Mouse (Mus musculus) heart, postnatal 0 days (tissue): ENCODE measurements at regions not wholly inside any gene's neighbourhood (a gene's known extent, or its start where the extent isn't known, plus 50 kb on each side); places are given as distances from the start of the nearest gene placed in this dataset.

Experiments
- ATAC-seq: fragments of 200-750 bp; cut with Nextera tagmentation; 2 replicates; pipeline ENCODE4 v1.8.0; 2017; ENCODE audit warnings: low read depth, moderate number of reproducible peaks, moderate library complexity; ENCODE audit not compliant: insufficient read depth
- DNase-seq: peaks from one replicate; pipeline ENCODE4 v3.0.0-alpha.2; 2016; ENCODE audit warnings: low spot score
- H3K27ac ChIP-seq: fragments of 300-500 bp; sonication (generic); 2 replicates; pipeline ENCODE4 v1.5.1; 2014; ENCODE audit warnings: low read depth, mild to moderate bottlenecking
- H3K27me3 ChIP-seq: fragments of 300-500 bp; sonication (generic); 2 replicates; pipeline ENCODE4 v1.6.1; 2014; ENCODE audit warnings: low read length, mixed read lengths; ENCODE audit not compliant: control insufficient read depth, insufficient read depth
- H3K36me3 ChIP-seq: fragments of 300-500 bp; sonication (generic); replicated peaks from 2 replicates; pipeline ENCODE4 v1.6.1; 2014; ENCODE audit warnings: low read length, mixed read lengths; ENCODE audit not compliant: control insufficient read depth, insufficient read depth
- H3K4me1 ChIP-seq: fragments of 300-500 bp; sonication (generic); 2 replicates; pipeline ENCODE4 v1.6.1; 2014; ENCODE audit warnings: antibody characterized with exemption; ENCODE audit not compliant: control insufficient read depth, insufficient read depth
- H3K4me2 ChIP-seq: fragments of 300-500 bp; sonication (generic); 2 replicates; pipeline ENCODE4 v1.6.1; 2014; ENCODE audit warnings: low read depth, mild to moderate bottlenecking, low read length, moderate library complexity
- H3K4me3 ChIP-seq: fragments of 300-500 bp; sonication (generic); 2 replicates; pipeline ENCODE4 v1.5.1; 2014; ENCODE audit warnings: low read depth, low read length
- H3K9ac ChIP-seq: fragments of 300-500 bp; sonication (generic); replicated peaks from 2 replicates; pipeline ENCODE4 v1.6.1; 2014; ENCODE audit warnings: low read depth, low read length, mixed read lengths
- H3K9me3 ChIP-seq: fragments of 300-500 bp; sonication (generic); replicated peaks from 2 replicates; pipeline ENCODE4 v1.6.1; 2016; ENCODE audit warnings: low read length; ENCODE audit not compliant: control insufficient read depth
- CTCF ChIP-seq: IDR thresholded peaks from 2 replicates; pipeline ENCODE4 v1.5.1; 2016; ENCODE audit warnings: antibody characterized with exemption, control low read depth, low read depth
- EP300 ChIP-seq: IDR thresholded peaks from 2 replicates; pipeline ENCODE4 v1.6.1; 2016; ENCODE audit warnings: antibody characterized with exemption, low read depth
- WGBS: fragments of 180-500 bp; shearing (Covaris S2); extraction: QIAGEN DNeasy Blood & Tissue Kit; methylation state at CpG from one replicate; pipeline ENCODE4 v1.1.7; 2014; 5-methylcytosine and 5-hydroxymethylcytosine counted together

DNA sequence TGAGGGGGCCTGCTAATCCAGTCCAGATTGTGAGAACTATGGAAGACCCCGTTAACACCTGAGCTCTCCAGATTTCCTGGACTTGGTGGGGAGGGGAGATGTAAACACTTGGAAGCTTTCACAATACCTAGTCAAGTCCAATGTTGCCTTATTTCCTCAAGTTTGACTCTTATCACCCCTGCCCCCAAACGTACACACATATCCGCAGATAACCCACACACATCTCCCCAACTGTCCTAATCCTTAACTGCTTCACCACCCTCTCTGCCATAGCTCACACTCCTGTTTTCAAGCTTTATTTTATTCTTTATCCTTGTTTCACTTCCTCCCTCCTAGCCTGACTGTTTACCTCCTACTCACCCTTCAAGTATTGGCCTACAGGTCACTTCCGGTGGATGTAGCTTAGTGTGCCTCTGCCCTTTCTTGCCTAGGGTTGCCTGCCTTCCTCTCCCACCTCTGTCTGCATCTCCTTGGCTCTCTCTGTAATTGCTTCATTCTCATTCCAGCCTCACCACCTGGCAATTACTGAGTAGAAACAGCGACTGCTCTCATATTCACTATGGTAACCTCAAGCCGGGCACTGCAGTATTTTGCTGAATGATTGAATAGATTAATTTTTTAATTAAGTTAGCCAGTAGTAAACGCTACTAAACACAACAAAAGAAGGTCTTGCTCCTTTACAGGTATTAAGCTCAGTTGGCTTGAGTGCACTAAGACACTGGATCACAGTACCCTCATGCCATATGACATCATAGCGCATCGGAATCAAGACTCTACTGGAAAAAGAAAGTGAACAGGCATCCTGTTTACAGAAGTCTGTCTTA is 125.3 kb upstream of the Cpeb2 start:
- DNase-seq, result no peak
- Histone ChIP-seq H3K4me3 (no peak overlapping the region), H3K27ac (no peak overlapping the region), H3K36me3 (no peaks in the 10 kb centered on the region), H3K4me2 (no peak overlapping the region), H3K4me1 (0 out of 2 replicates have a peak, but pooled peaks cover 5% of the 10 kb centered on the region), H3K9ac (no peak overlapping the region), H3K27me3 (no peaks in the 10 kb centered on the region), H3K9me3 (no peaks in the 10 kb centered on the region)
- 77% methylated on average over 9 of the region's 9 CpGs for WGBS
- no peak for ATAC-seq
- no peak for TF ChIP-seq EP300
- TF ChIP-seq CTCF, result no peak

DNA sequence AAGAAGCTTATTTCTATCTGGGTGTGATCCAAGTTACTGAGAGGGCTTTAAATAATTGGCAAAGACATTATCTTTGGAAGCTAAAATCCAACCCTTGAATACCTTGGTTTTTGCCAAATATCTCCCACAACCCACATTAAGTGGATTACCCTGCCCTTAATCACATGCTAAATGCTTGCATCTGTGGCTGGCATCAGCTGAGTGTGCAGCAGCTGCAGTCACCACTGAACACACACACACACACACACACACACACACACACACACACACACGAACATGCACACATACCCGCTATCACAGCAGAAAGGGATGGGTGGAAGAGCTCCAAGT is 124.7 kb upstream of the Cpeb2 start:
- no peak for TF ChIP-seq EP300
- TF ChIP-seq CTCF, result no peak
- ATAC-seq, result no peak

DNA sequence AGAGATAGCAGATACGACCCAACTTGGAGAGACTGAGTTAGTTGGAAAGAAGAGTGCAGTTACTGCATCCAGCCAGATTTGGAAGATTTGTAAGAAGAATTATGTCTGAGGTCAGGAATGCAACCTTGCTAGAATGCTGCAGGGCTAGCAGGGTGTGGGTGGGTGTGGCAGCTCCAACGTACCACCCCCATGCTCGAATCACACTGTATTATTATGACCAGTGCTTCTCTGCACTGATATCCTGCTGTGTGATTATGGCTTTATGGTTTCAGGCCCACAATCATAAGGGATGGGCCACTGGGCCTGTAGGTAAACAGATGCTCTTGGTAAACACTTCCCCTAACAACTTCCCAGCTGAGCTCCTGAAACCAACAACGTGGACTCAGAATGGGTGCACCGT is 122.8 kb upstream of the Cpeb2 start:
- Histone ChIP-seq H3K4me3 (no peak overlapping the region), H3K27ac (no peak overlapping the region), H3K4me1 (peaks cover 11% of the 10 kb centered on the region), H3K27me3 (no peaks in the 10 kb centered on the region), H3K36me3 (no peaks in the 10 kb centered on the region), H3K9ac (no peak overlapping the region), H3K9me3 (no peaks in the 10 kb centered on the region), H3K4me2 (no peak overlapping the region)
- WGBS, result 74% methylated on average over 5 of the region's 5 CpGs
- TF ChIP-seq CTCF (no peak), EP300 (no peak)
- no peak for ATAC-seq
- DNase-seq, result no peak

More for the DNA sequence above, 124.7 kb upstream of the Cpeb2 start:
- no peaks in the 10 kb centered on the region for H3K27me3 ChIP-seq
- DNase-seq, result no peak
- H3K36me3 ChIP-seq, result no peaks in the 10 kb centered on the region
- H3K4me1 ChIP-seq, result 0 out of 2 replicates have a peak, but pooled peaks cover 5% of the 10 kb centered on the region
- H3K4me2 ChIP-seq, result no peak overlapping the region
- no peak overlapping the region for H3K4me3 ChIP-seq
- no peak overlapping the region for H3K9ac ChIP-seq
- 89% methylated on average over 2 of the region's 2 CpGs for WGBS
- no peaks in the 10 kb centered on the region for H3K9me3 ChIP-seq
- no peak overlapping the region for H3K27ac ChIP-seq

DNA sequence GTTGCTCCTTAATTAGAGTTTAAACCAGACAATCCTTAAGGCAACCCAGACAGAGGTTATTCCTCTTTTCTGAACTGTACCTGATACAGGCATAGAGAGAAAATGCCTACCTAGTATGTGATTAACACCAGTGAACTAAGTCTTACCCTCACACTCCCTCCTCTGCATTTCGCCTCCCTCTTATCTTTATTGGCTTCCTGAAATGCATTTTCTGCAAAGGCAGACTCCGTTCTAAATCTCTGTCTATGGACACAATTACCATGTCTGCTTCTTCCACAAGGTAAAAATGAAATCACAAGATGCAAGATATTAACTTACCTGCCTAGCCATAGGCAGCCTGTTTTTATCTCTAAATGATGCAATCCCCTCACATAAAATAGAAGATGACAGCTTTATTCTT is 121.2 kb upstream of the Cpeb2 start:
- Histone ChIP-seq H3K27me3 (no peaks in the 10 kb centered on the region), H3K4me2 (no peak overlapping the region), H3K9me3 (no peaks in the 10 kb centered on the region), H3K27ac (no peak overlapping the region), H3K9ac (no peak overlapping the region), H3K36me3 (no peaks in the 10 kb centered on the region), H3K4me1 (peaks cover 11% of the 10 kb centered on the region), H3K4me3 (no peak overlapping the region)
- DNase-seq, result no peak
- ATAC-seq, result no peak
- 42% methylated on average over 2 of the region's 2 CpGs for WGBS
- TF ChIP-seq CTCF (no peak), EP300 (no peak)

GRCm38 (mm10) chr5:43113405-43114119 is 119.4 kb upstream of the Cpeb2 start:
- H3K27ac ChIP-seq, result 0 out of 2 replicates have a peak overlapping the region, but pooled peaks have one; percentile 38
- H3K4me1 ChIP-seq, result peaks cover 6% of the 10 kb centered on the region
- no peak overlapping the region for H3K9ac ChIP-seq
- H3K9me3 ChIP-seq, result no peaks in the 10 kb centered on the region
- ATAC-seq, result peak; percentile 44; the same call in 1 of the 2 replicates
- H3K4me3 ChIP-seq, result peak overlapping the region; percentile 13; the same call in 1 of the 2 replicates
- DNase-seq, result no peak
- 41% methylated on average over 12 of the region's 12 CpGs for WGBS
- TF ChIP-seq EP300 (no peak), CTCF (no peak)
- no peaks in the 10 kb centered on the region for H3K36me3 ChIP-seq
- no peaks in the 10 kb centered on the region for H3K27me3 ChIP-seq
- peak overlapping the region; percentile 48 for H3K4me2 ChIP-seq
